Mouse (Mus musculus): ENCODE measurements around the gene Vmn2r46.
"Not testable (repeated sequence)": the region's sequence is repeated elsewhere in the genome, so short reads cannot be mapped to it uniquely, and the experiment has no call there.

Gene Vmn2r46

GRCm38 (mm10) chr7:9770471-9770870 is at the start of gene Vmn2r46:
Gene Vmn2r46, minus strand, starts transcription at chr7:9770571.
- not testable (repeated sequence) for DNase-seq

All from cerebellum, postnatal 14 days (tissue).